9 mouse cellular contexts compared by ENCODE assay signal in the genomic region with DNA sequence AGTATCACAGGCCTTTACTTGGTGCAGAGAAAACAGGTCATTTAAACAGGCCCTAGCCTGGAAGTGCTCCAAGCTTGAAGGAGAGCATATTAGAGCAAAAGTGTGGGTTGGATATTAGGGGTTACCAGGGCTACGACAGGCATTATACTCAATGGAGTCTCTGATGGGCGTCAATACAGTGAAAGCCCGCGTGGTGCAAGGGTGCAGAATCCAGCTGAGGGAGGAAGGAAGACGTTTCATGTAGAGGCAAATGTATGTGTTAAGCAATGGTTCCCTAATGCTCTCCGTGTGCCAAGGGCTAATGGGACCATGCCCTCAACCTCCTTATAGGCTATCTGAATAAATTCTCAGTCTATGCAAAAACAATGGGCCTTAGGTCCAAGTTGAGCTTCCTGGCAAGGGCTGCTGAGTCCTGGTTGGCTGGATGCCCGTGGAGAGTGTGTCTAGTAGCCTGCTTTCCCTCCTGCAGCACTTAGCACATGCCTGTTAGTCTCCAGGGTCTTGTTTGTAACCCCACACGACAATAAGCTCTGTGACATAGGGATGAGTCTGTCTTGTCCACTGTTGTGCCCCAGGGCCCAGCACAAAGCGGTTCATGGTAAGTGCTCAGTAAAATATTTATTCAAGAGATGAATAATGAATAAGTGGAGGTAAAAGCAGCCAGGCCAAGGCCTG.
DNase-seq lines count a peak whose midpoint lies in the region; ATAC-seq lines count a peak whose summit lies in the region.
"Had no signal": no experiment of that assay in that cellular context is flagged by ENCODE, and none has a peak within 500 bp of the region (broad histone marks: within the 10 kb centered on the region; RNA-seq: fewer than 3 reads in every experiment).

No protein-coding gene starts in this region.

- WGBS in heart, embryonic 16.5 days: 52% methylated on average over 9 of the region's 9 CpGs
- 42% methylated on average over 9 of the region's 9 CpGs for WGBS in lung, embryonic 15.5 days

- peak overlapping the region; percentile 68 for H3K27ac ChIP-seq in heart, embryonic 16.5 days (ENCODE audit: low read length)
- no peak overlapping the region for H3K27ac ChIP-seq in lung, embryonic 15.5 days

- peak; percentile 59 to 68 for DNase-seq in heart, adult 18-20 months
- no peak for DNase-seq in heart, adult 8-10 months (ENCODE audit: low spot score)
- peak; percentile 64 for DNase-seq in adrenal gland, postnatal 25 days
- DNase-seq in frontal cortex, postnatal 10 days (ENCODE audit: low spot score in 2 of 2): no peak
- DNase-seq in embryo, embryonic 9.5 days (ENCODE audit: extremely low spot score): no peak
- DNase-seq in layer of hippocampus, adult 9-11 months: no peak

- 0 out of 2 replicates have a peak overlapping the region, but pooled peaks have one; percentile 12 for H3K9ac ChIP-seq in heart, embryonic 16.5 days (ENCODE audit: low read length)
- H3K9ac ChIP-seq in lung, embryonic 15.5 days: no peak overlapping the region

- ATAC-seq in heart, embryonic 16.5 days (replicated peaks; ENCODE audit: extremely low read depth, insufficient read depth, low FRiP score): peak; percentile 80
- peak; percentile 53; the same call in 1 of the 2 replicates for ATAC-seq in lung, embryonic 15.5 days (ENCODE audit: borderline replicate concordance, extremely low read depth, low FRiP score, low TSS enrichment)

- no peaks in the 10 kb centered on the region for H3K36me3 ChIP-seq in heart, embryonic 16.5 days (ENCODE audit: control insufficient read depth, insufficient read depth)
- no peaks in the 10 kb centered on the region for H3K36me3 ChIP-seq in lung, embryonic 15.5 days

- H3K4me2 ChIP-seq in heart, embryonic 16.5 days (ENCODE audit: low read depth, low read length): no peak overlapping the region
- H3K4me2 ChIP-seq in lung, embryonic 15.5 days: no peak overlapping the region

- no peaks in the 10 kb centered on the region for H3K27me3 ChIP-seq in heart, embryonic 16.5 days (ENCODE audit: control insufficient read depth, insufficient read depth, low read length)
- H3K27me3 ChIP-seq in lung, embryonic 15.5 days: no peaks in the 10 kb centered on the region

- peaks cover 35% of the 10 kb centered on the region for H3K4me1 ChIP-seq in heart, embryonic 16.5 days (ENCODE audit: control insufficient read depth, insufficient read depth, low read length)
- peaks cover 36% of the 10 kb centered on the region for H3K4me1 ChIP-seq in lung, embryonic 15.5 days

- no peaks in the 10 kb centered on the region for H3K9me3 ChIP-seq in heart, embryonic 16.5 days (replicated peaks; ENCODE audit: control insufficient read depth, low read length)
- no peaks in the 10 kb centered on the region for H3K9me3 ChIP-seq in lung, embryonic 15.5 days

- no peak overlapping the region for H3K4me3 ChIP-seq in heart, embryonic 16.5 days (ENCODE audit: low read length)
- no peak overlapping the region for H3K4me3 ChIP-seq in lung, embryonic 15.5 days
- H3K4me3 ChIP-seq: myocyte had no signal

Comparison
In these comparisons a context has a peak if more than half of its experiments do, and no peak if none do; other contexts are left out.
1. DNase-seq: peak in heart, adult 18-20 months (2 of 2) and adrenal gland, postnatal 25 days (single experiment); none in heart, adult 8-10 months (single experiment), frontal cortex, postnatal 10 days (0 of 2), embryo, embryonic 9.5 days (single experiment) and layer of hippocampus, adult 9-11 months (single experiment).